Mouse (Mus musculus): ENCODE measurements around the gene Tspan31. TPM values are rescaled to one million over a fixed set of nuclear protein-coding genes. Genes with fewer than 3 reads are reported as not detected.

Gene Tspan31
- polyA plus RNA-seq, 1 experiment, result 118 TPM

DNA sequence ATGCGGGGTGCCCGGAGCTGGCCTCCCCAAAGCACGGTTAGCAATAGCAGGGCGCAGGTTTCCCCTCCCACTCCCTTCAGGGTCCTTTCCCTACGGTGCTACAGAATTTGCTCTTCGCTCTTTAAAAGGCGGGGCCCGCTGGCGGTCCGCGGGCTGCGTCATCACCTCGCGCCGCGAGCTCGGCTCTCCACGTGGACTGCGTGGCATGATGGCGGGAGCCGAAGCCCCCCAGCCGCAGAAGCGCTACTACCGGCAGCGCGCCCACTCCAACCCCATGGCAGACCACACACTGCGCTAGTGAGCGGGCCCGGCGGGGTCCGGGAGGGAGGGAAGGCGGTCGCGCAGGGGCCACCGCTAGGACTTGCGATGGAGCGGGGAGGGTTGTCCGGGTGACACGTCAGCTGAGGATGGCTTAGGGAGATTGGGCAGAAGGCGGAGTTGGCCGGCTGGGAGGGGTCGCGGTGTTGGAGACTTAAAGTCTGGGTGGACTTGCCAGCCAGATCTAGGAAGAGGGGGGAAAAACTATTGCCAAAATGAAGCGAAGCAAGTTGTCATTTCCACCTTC lies 28.2 kb downstream of the Tspan31 start:
- TF ChIP-seq MAX (IDR thresholded peaks at IDR 0.05) (peak; percentile 98), CTCF (IDR thresholded peaks at IDR 0.05; ENCODE audit: control insufficient read depth, insufficient read depth, insufficient read length) (no peak), USF1 (IDR thresholded peaks at IDR 0.05; ENCODE audit: low read depth) (no peak)
- peak overlapping the region; percentile 71 for H3K4me3 ChIP-seq (ENCODE audit: insufficient read depth, poor library complexity, severe bottlenecking)
- peak overlapping the region; percentile 100 for H3ac ChIP-seq (ENCODE audit: control insufficient read depth, insufficient read length, low read depth)
- no peaks in the 10 kb centered on the region for H3K27me3 ChIP-seq (ENCODE audit: control insufficient read depth, insufficient read depth, insufficient read length)
- peaks cover 27% of the 10 kb centered on the region for H3K36me3 ChIP-seq (ENCODE audit: control insufficient read depth, insufficient read depth)
- H3K79me2 ChIP-seq (ENCODE audit: control insufficient read depth, insufficient read depth), result peaks cover 21% of the 10 kb centered on the region
- H3K79me3 ChIP-seq (ENCODE audit: low read depth), result peaks cover 2% of the 10 kb centered on the region

DNA sequence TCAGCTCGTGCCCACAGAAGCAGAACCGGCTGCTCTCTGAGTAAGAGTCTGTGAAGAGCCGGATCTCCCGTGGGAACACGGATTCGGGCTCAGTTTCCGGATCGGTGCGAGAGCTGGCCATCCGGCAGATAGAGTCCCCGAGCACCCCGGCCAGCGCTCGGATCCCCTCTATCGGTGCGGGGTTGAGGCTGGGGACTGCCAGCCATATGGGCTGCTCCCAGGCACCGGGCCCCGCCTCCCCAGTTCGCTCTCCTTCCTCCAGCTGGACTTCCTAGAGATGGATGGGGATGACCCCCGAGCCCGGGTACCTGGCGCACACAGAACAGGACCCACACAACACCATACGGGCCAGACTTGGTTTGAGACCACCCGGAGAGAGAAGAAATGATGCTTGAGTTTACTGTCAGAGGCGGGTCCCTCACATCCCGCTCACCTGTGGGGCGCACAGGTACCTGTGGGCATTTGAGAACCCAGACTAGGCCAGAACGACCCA lies 28.7 kb downstream of the Tspan31 start, which contains the start of the genes Mettl1 and Eef1akmt3:
Gene Mettl1, plus strand, starts transcription at position 141 of the 493 bp plus-strand sequence.
Gene Eef1akmt3, minus strand, starts transcription at position 240 of the 493 bp plus-strand sequence.
- Histone ChIP-seq H3ac (ENCODE audit: control insufficient read depth, insufficient read length, low read depth) (peak within 1 kb of the TSS; percentile 100), H3K79me3 (ENCODE audit: low read depth) (peaks cover 2% of the 10 kb centered on the region)

DNA sequence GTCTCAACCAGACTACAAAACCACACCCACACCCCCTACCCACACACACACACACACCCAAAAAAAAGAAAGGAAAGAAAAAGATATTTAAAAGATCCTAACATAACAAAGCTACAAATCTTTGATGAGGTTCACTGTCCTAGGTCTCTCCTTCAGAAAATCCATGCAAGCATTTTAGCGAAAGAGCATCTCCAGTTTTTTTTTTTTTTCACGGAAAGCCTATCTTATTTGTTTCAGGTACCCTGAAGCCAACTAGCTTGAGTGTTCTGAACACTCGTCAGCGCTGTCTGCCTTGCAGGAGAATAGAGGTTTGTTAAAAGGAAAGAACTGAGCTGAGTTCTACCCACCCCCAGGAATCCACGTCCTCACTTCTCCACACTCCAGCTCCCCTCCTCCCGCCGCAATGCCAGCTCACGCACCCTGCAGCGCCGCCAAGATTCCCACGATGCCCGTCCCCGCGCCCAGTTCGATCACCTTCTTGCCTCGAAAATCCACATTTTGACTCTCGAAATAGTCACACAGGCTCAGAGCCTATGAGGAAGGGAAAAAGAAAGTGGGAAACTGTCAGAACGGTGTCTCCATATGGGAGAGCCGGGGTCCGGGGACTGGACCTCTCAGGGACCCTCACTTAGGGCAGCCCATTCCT lies 29.4 kb downstream of the Tspan31 start:
- Histone ChIP-seq H3K79me2 (ENCODE audit: control insufficient read depth, insufficient read depth) (peaks cover 21% of the 10 kb centered on the region), H3K36me3 (ENCODE audit: control insufficient read depth, insufficient read depth) (peaks cover 23% of the 10 kb centered on the region), H3K27me3 (ENCODE audit: control insufficient read depth, insufficient read depth, insufficient read length) (no peaks in the 10 kb centered on the region), H3ac (ENCODE audit: control insufficient read depth, insufficient read length, low read depth) (peak overlapping the region; percentile 65), H3K4me3 (ENCODE audit: insufficient read depth, poor library complexity, severe bottlenecking) (peak overlapping the region; percentile 71), H3K79me3 (ENCODE audit: low read depth) (peaks cover 2% of the 10 kb centered on the region)
- TF ChIP-seq CTCF (IDR thresholded peaks at IDR 0.05; ENCODE audit: control insufficient read depth, insufficient read depth, insufficient read length) (no peak), MYOG (IDR thresholded peaks at IDR 0.05; ENCODE audit: control insufficient read depth, extremely low read depth, insufficient read length) (no peak), FOSL1 (IDR thresholded peaks at IDR 0.05; ENCODE audit: insufficient read depth, low read length, poor library complexity, severe bottlenecking) (no peak), CEBPB (IDR thresholded peaks at IDR 0.05; ENCODE audit: low read depth) (no peak), USF1 (IDR thresholded peaks at IDR 0.05; ENCODE audit: low read depth) (no peak), MAX (IDR thresholded peaks at IDR 0.05) (no peak), MYOD1 (IDR thresholded peaks at IDR 0.05; ENCODE audit: control insufficient read depth, insufficient read length, low read depth) (no peak)

More for the DNA sequence above, 28.7 kb downstream of the Tspan31 start, which contains the start of the genes Mettl1 and Eef1akmt3:
- Histone ChIP-seq H3K79me2 (ENCODE audit: control insufficient read depth, insufficient read depth) (peaks cover 21% of the 10 kb centered on the region), H3K27me3 (ENCODE audit: control insufficient read depth, insufficient read depth, insufficient read length) (no peaks in the 10 kb centered on the region), H3K36me3 (ENCODE audit: control insufficient read depth, insufficient read depth) (peaks cover 27% of the 10 kb centered on the region), H3K4me3 (ENCODE audit: insufficient read depth, poor library complexity, severe bottlenecking) (peak within 1 kb of the TSS; percentile 71)
- no peak for TF ChIP-seq MYOD1 (IDR thresholded peaks at IDR 0.05; ENCODE audit: control insufficient read depth, insufficient read length, low read depth)
- no peak for TF ChIP-seq MAX (IDR thresholded peaks at IDR 0.05)
- no peak for TF ChIP-seq FOSL1 (IDR thresholded peaks at IDR 0.05; ENCODE audit: insufficient read depth, low read length, poor library complexity, severe bottlenecking)
- no peak for TF ChIP-seq USF1 (IDR thresholded peaks at IDR 0.05; ENCODE audit: low read depth)
- TF ChIP-seq CEBPB (IDR thresholded peaks at IDR 0.05; ENCODE audit: low read depth), result no peak
- TF ChIP-seq CTCF (IDR thresholded peaks at IDR 0.05; ENCODE audit: control insufficient read depth, insufficient read depth, insufficient read length), result no peak
- no peak for TF ChIP-seq MYOG (IDR thresholded peaks at IDR 0.05; ENCODE audit: control insufficient read depth, extremely low read depth, insufficient read length)

DNA sequence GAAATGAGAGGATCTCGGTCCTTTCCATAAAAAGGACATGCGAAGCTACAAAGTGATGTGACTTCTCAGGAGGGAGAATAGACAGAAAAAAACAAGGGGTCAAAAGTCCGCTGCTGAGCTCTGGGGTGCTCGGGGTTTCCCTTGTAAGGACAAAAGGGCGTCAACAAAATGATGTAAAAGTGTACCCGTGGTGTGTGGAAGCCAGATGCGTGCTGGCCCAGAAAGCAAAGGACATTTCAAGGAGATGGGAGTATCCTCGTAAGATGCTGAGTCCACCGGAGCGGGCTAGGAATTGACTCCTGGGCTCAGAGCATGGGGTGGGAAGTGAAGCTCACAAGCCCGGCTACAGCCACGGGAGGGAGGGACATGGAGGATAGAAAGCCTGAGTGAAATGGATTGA lies 32.4 kb downstream of the Tspan31 start:
- no peaks in the 10 kb centered on the region for H3K79me3 ChIP-seq (ENCODE audit: low read depth)
- no peak overlapping the region for H3K4me3 ChIP-seq (ENCODE audit: insufficient read depth, poor library complexity, severe bottlenecking)
- no peak overlapping the region for H3ac ChIP-seq (ENCODE audit: control insufficient read depth, insufficient read length, low read depth)
- H3K27me3 ChIP-seq (ENCODE audit: control insufficient read depth, insufficient read depth, insufficient read length), result no peaks in the 10 kb centered on the region
- TF ChIP-seq USF1 (IDR thresholded peaks at IDR 0.05; ENCODE audit: low read depth) (no peak), MYOD1 (IDR thresholded peaks at IDR 0.05; ENCODE audit: control insufficient read depth, insufficient read length, low read depth) (no peak), MAX (IDR thresholded peaks at IDR 0.05) (no peak), CEBPB (IDR thresholded peaks at IDR 0.05; ENCODE audit: low read depth) (no peak), MYOG (IDR thresholded peaks at IDR 0.05; ENCODE audit: control insufficient read depth, extremely low read depth, insufficient read length) (no peak), CTCF (IDR thresholded peaks at IDR 0.05; ENCODE audit: control insufficient read depth, insufficient read depth, insufficient read length) (no peak), FOSL1 (IDR thresholded peaks at IDR 0.05; ENCODE audit: insufficient read depth, low read length, poor library complexity, severe bottlenecking) (no peak)
- H3K79me2 ChIP-seq (ENCODE audit: control insufficient read depth, insufficient read depth), result peaks cover 7% of the 10 kb centered on the region
- H3K36me3 ChIP-seq (ENCODE audit: control insufficient read depth, insufficient read depth), result no peaks in the 10 kb centered on the region

DNA sequence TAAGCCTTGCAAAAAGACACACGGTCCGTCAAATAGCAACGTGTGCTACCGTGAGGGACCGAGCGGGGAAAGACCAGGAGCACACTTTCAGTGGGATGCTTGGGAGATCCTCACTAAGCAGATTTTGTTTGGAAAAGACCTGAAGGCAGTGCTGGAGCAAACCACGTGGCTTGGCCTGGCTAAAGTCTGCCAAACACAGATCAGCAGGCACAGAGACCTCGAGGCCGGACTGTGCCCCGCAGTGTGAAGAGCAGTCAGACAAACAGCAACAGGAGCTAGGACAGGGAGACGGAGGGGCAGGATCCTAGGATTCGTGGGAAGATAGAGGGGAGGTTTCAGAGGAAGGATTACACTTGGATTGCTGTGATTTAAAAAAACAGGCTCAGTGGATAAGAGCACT lies 33.8 kb downstream of the Tspan31 start:
- TF ChIP-seq MAX (IDR thresholded peaks at IDR 0.05), result no peak
- TF ChIP-seq MYOD1 (IDR thresholded peaks at IDR 0.05; ENCODE audit: control insufficient read depth, insufficient read length, low read depth), result no peak
- no peak for TF ChIP-seq CTCF (IDR thresholded peaks at IDR 0.05; ENCODE audit: control insufficient read depth, insufficient read depth, insufficient read length)
- TF ChIP-seq CEBPB (IDR thresholded peaks at IDR 0.05; ENCODE audit: low read depth), result no peak
- TF ChIP-seq MYOG (IDR thresholded peaks at IDR 0.05; ENCODE audit: control insufficient read depth, extremely low read depth, insufficient read length), result no peak
- Histone ChIP-seq H3K79me3 (ENCODE audit: low read depth) (no peaks in the 10 kb centered on the region), H3K36me3 (ENCODE audit: control insufficient read depth, insufficient read depth) (no peaks in the 10 kb centered on the region), H3K27me3 (ENCODE audit: control insufficient read depth, insufficient read depth, insufficient read length) (no peaks in the 10 kb centered on the region), H3ac (ENCODE audit: control insufficient read depth, insufficient read length, low read depth) (no peak overlapping the region), H3K4me3 (ENCODE audit: insufficient read depth, poor library complexity, severe bottlenecking) (no peak overlapping the region), H3K79me2 (ENCODE audit: control insufficient read depth, insufficient read depth) (no peaks in the 10 kb centered on the region)
